Mouse (Mus musculus) heart, adult 18-20 months (tissue): Measurements from ENCODE around the gene Hivep2. TPM values are rescaled to one million over a fixed set of nuclear protein-coding genes. Genes with fewer than 3 reads are reported as not detected.

Source experiments
- DNase-seq, 2 experiments: peaks; one replicate each; pipeline ENCODE4 v3.0.0; 2021 to 2022; ENCODE audit warnings: mixed read lengths in 1 of 2
- total RNA-seq, 2 experiments: library from RNA; stranded (reverse); gene quantifications; 2 replicates each; pipeline ENCODE4 v1.2.3; 2021

Hivep2 gene
- total RNA-seq, 2 experiments from 2014 or later = 18.4 to 18.8 TPM

GRCm38 (mm10) chr10:14085241-14085659, 119.4 kb downstream of the Hivep2 start:
- DNase-seq = peak; percentile 60 to 71

- DNase-seq = peak; percentile 52 to 55
Observed at GRCm38 (mm10) chr10:14085882-14086515, 120.1 kb downstream of the Hivep2 start.

GRCm38 (mm10) chr10:14087316-14087715, 121.4 kb downstream of the Hivep2 start:
- DNase-seq = no peak

- peak in 1 of 2 experiments; percentile 58 for DNase-seq
Observed at GRCm38 (mm10) chr10:14089488-14089887, 123.6 kb downstream of the Hivep2 start.

- DNase-seq = no peak
Observed at GRCm38 (mm10) chr10:14094033-14094432, 128.2 kb downstream of the Hivep2 start.

GRCm38 (mm10) chr10:14096045-14096444, 130.2 kb downstream of the Hivep2 start:
- no peak for DNase-seq

- DNase-seq = peak in 1 of 2 experiments; percentile 37
Observed at GRCm38 (mm10) chr10:14099182-14099581, 133.3 kb downstream of the Hivep2 start.

GRCm38 (mm10) chr10:14100041-14100440, 134.2 kb downstream of the Hivep2 start:
- DNase-seq = peak in 1 of 2 experiments; percentile 37

- DNase-seq = no peak
Observed at GRCm38 (mm10) chr10:14100847-14101246, 135.0 kb downstream of the Hivep2 start.

GRCm38 (mm10) chr10:14101966-14102365, 136.1 kb downstream of the Hivep2 start:
- no peak for DNase-seq

GRCm38 (mm10) chr10:14107980-14108671, 142.3 kb downstream of the Hivep2 start:
- no peak for DNase-seq

GRCm38 (mm10) chr10:14115846-14116245, 150.0 kb downstream of the Hivep2 start:
- DNase-seq = no peak

GRCm38 (mm10) chr10:14116978-14117377, 151.1 kb downstream of the Hivep2 start:
- DNase-seq = peak in 1 of 2 experiments; percentile 28

- DNase-seq = no peak
Observed at GRCm38 (mm10) chr10:14119201-14119600, 153.3 kb downstream of the Hivep2 start.

- no peak for DNase-seq
Observed at GRCm38 (mm10) chr10:14120512-14120911, 154.6 kb downstream of the Hivep2 start.

GRCm38 (mm10) chr10:14127826-14128225, 162.0 kb downstream of the Hivep2 start:
- no peak for DNase-seq

GRCm38 (mm10) chr10:14130270-14130669, 164.4 kb downstream of the Hivep2 start:
- DNase-seq = peak; percentile 47 to 72

GRCm38 (mm10) chr10:14131307-14131706, 165.4 kb downstream of the Hivep2 start:
- DNase-seq = peak in 1 of 2 experiments; percentile 33

- DNase-seq = peak in 1 of 2 experiments; percentile 34
Observed at GRCm38 (mm10) chr10:14132061-14132460, 166.2 kb downstream of the Hivep2 start.

GRCm38 (mm10) chr10:14132937-14133336, 167.1 kb downstream of the Hivep2 start:
- DNase-seq = no peak

- no peak for DNase-seq
Observed at GRCm38 (mm10) chr10:14138663-14139062, 172.8 kb downstream of the Hivep2 start.

- no peak for DNase-seq
Observed at GRCm38 (mm10) chr10:14144840-14145239, 179.0 kb downstream of the Hivep2 start.

GRCm38 (mm10) chr10:14164829-14165228, 199.0 kb downstream of the Hivep2 start:
- no peak for DNase-seq
